Mouse (Mus musculus) T-helper 2 cell (primary cell): ENCODE data around the gene Plxnc1.

Source experiments
- in situ Hi-C: fragments of 300-600 bp; cut with MboI, MseI; formaldehyde crosslinking; loops from one replicate; pipeline ENCODE4 v1.15.1; 2025; ENCODE audit warnings: high pct_unique_total_duplicates

Gene Plxnc1

GRCm38 (mm10) chr10:94825951-94826350 lies 118.7 kb downstream of the Plxnc1 start:
- in situ Hi-C loops: loop anchor here (10.0 kb wide), 1 partner anchor 129 kb away; no protein-coding TSS in a partner anchor

GRCm38 (mm10) chr10:94823971-94824760 lies 120.5 kb downstream of the Plxnc1 start:
- in situ Hi-C loops: loop anchor here (10.0 kb wide), 1 partner anchor 131 kb away; no protein-coding TSS in a partner anchor

GRCm38 (mm10) chr10:94818781-94819665 lies 125.6 kb downstream of the Plxnc1 start:
- in situ Hi-C loops: no loop called here

GRCm38 (mm10) chr10:94818127-94818526 lies 126.5 kb downstream of the Plxnc1 start:
- in situ Hi-C loops: no loop called here

- in situ Hi-C loops: no loop called here
Observed at GRCm38 (mm10) chr10:94811907-94812851, 132.5 kb downstream of the Plxnc1 start.

GRCm38 (mm10) chr10:94809946-94810472 lies 134.6 kb downstream of the Plxnc1 start:
- in situ Hi-C loops: loop anchor here (10.0 kb wide), 1 partner anchor 1695 kb away; no protein-coding TSS in a partner anchor

- in situ Hi-C loops: loop anchor here (10.0 kb wide), 1 partner anchor 1697 kb away; no protein-coding TSS in a partner anchor
Observed at GRCm38 (mm10) chr10:94808275-94808674, 136.4 kb downstream of the Plxnc1 start.

- in situ Hi-C loops: loop anchor here (10.0 kb wide), 1 partner anchor 1697 kb away; no protein-coding TSS in a partner anchor
Observed at GRCm38 (mm10) chr10:94807323-94807722, 137.3 kb downstream of the Plxnc1 start.

- in situ Hi-C loops: loop anchor here (10.0 kb wide), 1 partner anchor 1700 kb away; no protein-coding TSS in a partner anchor
Observed at GRCm38 (mm10) chr10:94804909-94805220, 139.8 kb downstream of the Plxnc1 start.

GRCm38 (mm10) chr10:94804029-94804908 lies 140.4 kb downstream of the Plxnc1 start:
- in situ Hi-C loops: loop anchor here (10.0 kb wide), 1 partner anchor 1701 kb away; no protein-coding TSS in a partner anchor

- in situ Hi-C loops: loop anchor here (10.0 kb wide), 1 partner anchor 1704 kb away; no protein-coding TSS in a partner anchor
Observed at GRCm38 (mm10) chr10:94800677-94801354, 143.8 kb downstream of the Plxnc1 start.

GRCm38 (mm10) chr10:94799485-94800239 lies 145.0 kb downstream of the Plxnc1 start:
- in situ Hi-C loops: loop anchor here (10.0 kb wide), 1 partner anchor 1705 kb away; no protein-coding TSS in a partner anchor

- in situ Hi-C loops: no loop called here
Observed at GRCm38 (mm10) chr10:94798128-94798527, 146.5 kb downstream of the Plxnc1 start.

- in situ Hi-C loops: no loop called here
Observed at GRCm38 (mm10) chr10:94794666-94795244, 149.9 kb downstream of the Plxnc1 start.

- in situ Hi-C loops: no loop called here
Observed at GRCm38 (mm10) chr10:94793914-94794313, 150.7 kb downstream of the Plxnc1 start.

GRCm38 (mm10) chr10:94789205-94789604 lies 155.4 kb downstream of the Plxnc1 start:
- in situ Hi-C loops: no loop called here

- in situ Hi-C loops: no loop called here
Observed at GRCm38 (mm10) chr10:94780618-94781262, 163.9 kb downstream of the Plxnc1 start.
